Mouse (Mus musculus) forebrain, embryonic 12.5 days (tissue): ENCODE results near the gene Nop2. TPM values are rescaled to one million over a fixed set of nuclear protein-coding genes. Genes with fewer than 3 reads are reported as not detected.

ENCODE experiments used
- ATAC-seq: fragments of 200-750 bp; cut with Nextera tagmentation; 2 replicates; pipeline ENCODE4 v1.8.0; 2017; ENCODE audit warnings: moderate TSS enrichment; ENCODE audit not compliant: low FRiP score
- H3K27ac ChIP-seq: fragments of 300-500 bp; sonication (generic); 2 replicates; pipeline ENCODE4 v1.5.1; 2016; ENCODE audit warnings: mild to moderate bottlenecking
- H3K27me3 ChIP-seq: fragments of 300-500 bp; sonication (generic); 2 replicates; pipeline ENCODE4 v1.6.1; 2016; ENCODE audit warnings: mild to moderate bottlenecking
- H3K36me3 ChIP-seq: fragments of 300-500 bp; sonication (generic); replicated peaks from 2 replicates; pipeline ENCODE4 v1.6.1; 2016; ENCODE audit warnings: mild to moderate bottlenecking
- H3K4me1 ChIP-seq: fragments of 300-500 bp; sonication (generic); 2 replicates; pipeline ENCODE4 v1.6.1; 2016
- H3K4me2 ChIP-seq: fragments of 300-500 bp; sonication (generic); 2 replicates; pipeline ENCODE4 v1.6.1; 2016; ENCODE audit warnings: mild to moderate bottlenecking, moderate library complexity
- H3K4me3 ChIP-seq: fragments of 300-500 bp; sonication (generic); replicated peaks from 2 replicates; pipeline ENCODE4 v1.5.1; 2016; ENCODE audit warnings: mild to moderate bottlenecking
- H3K9ac ChIP-seq: fragments of 300-500 bp; sonication (generic); 2 replicates; pipeline ENCODE4 v1.6.1; 2016; ENCODE audit warnings: mild to moderate bottlenecking
- H3K9me3 ChIP-seq: fragments of 300-500 bp; sonication (generic); 2 replicates; pipeline ENCODE4 v1.6.1; 2016
- WGBS: fragments of 180-500 bp; shearing (Covaris S2); methylation state at CpG from one replicate; pipeline ENCODE4 v1.1.7; 2016; 5-methylcytosine and 5-hydroxymethylcytosine counted together
- polyA plus RNA-seq: library from polyadenylated mRNA; unstranded; fragments of >200 nt; fragmentation: Nextera tagmentation; extraction: Ambion mirVana; gene quantifications from 2 replicates; pipeline ENCODE4 v1.2.1, GENCODE M21; 2016

The Nop2 gene
- polyA plus RNA-seq = 62.9 and 63.6 TPM in 2 replicates

- Histone ChIP-seq H3K4me3 (peak within 1 kb of the TSS; percentile 88), H3K27me3 (no peaks in the 10 kb centered on the region), H3K9me3 (no peaks in the 10 kb centered on the region), H3K27ac (peak within 1 kb of the TSS; percentile 90), H3K4me2 (peak within 1 kb of the TSS; percentile 86), H3K4me1 (peaks cover 18% of the 10 kb centered on the region), H3K9ac (peak within 1 kb of the TSS; percentile 80), H3K36me3 (peaks cover 73% of the 10 kb centered on the region)
- peak; percentile 92 for ATAC-seq
- under 1% methylated on average over 64 of the region's 66 CpGs for WGBS
Observed at GRCm38 (mm10) chr6:125131302-125132156, at the start of gene Nop2. Gene Nop2, plus strand, starts transcription at chr6:125131909.

GRCm38 (mm10) chr6:125082801-125083386 is 48.8 kb upstream of the Nop2 start:
- H3K4me1 ChIP-seq = peaks cover 10% of the 10 kb centered on the region
- WGBS = 90% methylated on average over 7 of the region's 7 CpGs
- H3K9ac ChIP-seq = no peak overlapping the region
- peaks cover 15% of the 10 kb centered on the region for H3K27me3 ChIP-seq
- no peak for ATAC-seq
- no peak overlapping the region for H3K4me3 ChIP-seq
- H3K36me3 ChIP-seq = no peaks in the 10 kb centered on the region
- H3K9me3 ChIP-seq = no peaks in the 10 kb centered on the region
- no peak overlapping the region for H3K4me2 ChIP-seq
- no peak overlapping the region for H3K27ac ChIP-seq

GRCm38 (mm10) chr6:125084424-125084823 is 47.3 kb upstream of the Nop2 start:
- no peak overlapping the region for H3K27ac ChIP-seq
- H3K4me1 ChIP-seq = peaks cover 20% of the 10 kb centered on the region

GRCm38 (mm10) chr6:125087937-125088336 is 43.8 kb upstream of the Nop2 start:
- ATAC-seq = no peak
- no peaks in the 10 kb centered on the region for H3K27me3 ChIP-seq
- H3K9me3 ChIP-seq = no peaks in the 10 kb centered on the region
- no peaks in the 10 kb centered on the region for H3K36me3 ChIP-seq
- WGBS = 76% methylated on average over 3 of the region's 3 CpGs
- no peak overlapping the region for H3K9ac ChIP-seq
- no peak overlapping the region for H3K4me3 ChIP-seq
- peak overlapping the region; percentile 92 for H3K27ac ChIP-seq
- peaks cover 35% of the 10 kb centered on the region for H3K4me1 ChIP-seq
- no peak overlapping the region for H3K4me2 ChIP-seq

More at GRCm38 (mm10) chr6:125084424-125084823, 47.3 kb upstream of the Nop2 start:
- H3K4me2 ChIP-seq = no peak overlapping the region
- peaks cover 10% of the 10 kb centered on the region; the same call in 1 of the 2 replicates for H3K27me3 ChIP-seq
- no peaks in the 10 kb centered on the region for H3K36me3 ChIP-seq
- H3K9ac ChIP-seq = no peak overlapping the region
- no peak overlapping the region for H3K4me3 ChIP-seq
- ATAC-seq = peak; percentile 5; the same call in 1 of the 2 replicates
- no peaks in the 10 kb centered on the region for H3K9me3 ChIP-seq
- WGBS = 4% methylated on average over 4 of the region's 4 CpGs

GRCm38 (mm10) chr6:125088561-125089321 is 43.0 kb upstream of the Nop2 start:
- H3K27ac ChIP-seq = peak overlapping the region; percentile 92
- H3K4me1 ChIP-seq = peaks cover 35% of the 10 kb centered on the region
- no peaks in the 10 kb centered on the region for H3K36me3 ChIP-seq
- 0 out of 2 replicates have a peak overlapping the region, but pooled peaks have one; percentile 21 for H3K9ac ChIP-seq
- peak; percentile 84 for ATAC-seq
- H3K9me3 ChIP-seq = no peaks in the 10 kb centered on the region
- WGBS = 1% methylated on average over 19 of the region's 20 CpGs
- no peaks in the 10 kb centered on the region for H3K27me3 ChIP-seq
- H3K4me2 ChIP-seq = peak overlapping the region; percentile 50
- H3K4me3 ChIP-seq = no peak overlapping the region

GRCm38 (mm10) chr6:125089521-125090321 is 42.0 kb upstream of the Nop2 start:
- peak; percentile 73 for ATAC-seq
- Histone ChIP-seq H3K9ac (peak overlapping the region; percentile 56), H3K4me2 (peak overlapping the region; percentile 50), H3K36me3 (no peaks in the 10 kb centered on the region), H3K9me3 (no peaks in the 10 kb centered on the region), H3K27me3 (no peaks in the 10 kb centered on the region), H3K4me1 (peaks cover 30% of the 10 kb centered on the region), H3K27ac (peak overlapping the region; percentile 92), H3K4me3 (peak overlapping the region; percentile 21)
- 6% methylated on average over 15 of the region's 15 CpGs for WGBS

- ATAC-seq = peak; percentile 15
Observed at GRCm38 (mm10) chr6:125090341-125091085, 41.2 kb upstream of the Nop2 start.

GRCm38 (mm10) chr6:125092372-125092771 is 39.3 kb upstream of the Nop2 start:
- H3K4me1 ChIP-seq = peaks cover 37% of the 10 kb centered on the region
- H3K36me3 ChIP-seq = no peaks in the 10 kb centered on the region
- no peak overlapping the region for H3K4me3 ChIP-seq
- ATAC-seq = no peak
- no peak overlapping the region for H3K4me2 ChIP-seq
- no peaks in the 10 kb centered on the region for H3K9me3 ChIP-seq
- H3K27me3 ChIP-seq = no peaks in the 10 kb centered on the region
- H3K9ac ChIP-seq = no peak overlapping the region
- 99% methylated on average over 5 of the region's 5 CpGs for WGBS
- H3K27ac ChIP-seq = no peak overlapping the region

More at GRCm38 (mm10) chr6:125090341-125091085, 41.2 kb upstream of the Nop2 start:
- no peaks in the 10 kb centered on the region for H3K9me3 ChIP-seq
- H3K27ac ChIP-seq = peak overlapping the region; percentile 92
- no peaks in the 10 kb centered on the region for H3K36me3 ChIP-seq
- H3K4me1 ChIP-seq = peaks cover 34% of the 10 kb centered on the region
- H3K27me3 ChIP-seq = no peaks in the 10 kb centered on the region
- peak overlapping the region; percentile 50 for H3K4me2 ChIP-seq
- H3K9ac ChIP-seq = peak overlapping the region; percentile 56; the same call in 1 of the 2 replicates
- H3K4me3 ChIP-seq = peak overlapping the region; percentile 21; the same call in 1 of the 2 replicates
- WGBS = 56% methylated on average over 10 of the region's 10 CpGs

- Histone ChIP-seq H3K36me3 (peaks cover 19% of the 10 kb centered on the region), H3K4me2 (no peak overlapping the region), H3K9me3 (no peaks in the 10 kb centered on the region), H3K27me3 (no peaks in the 10 kb centered on the region), H3K4me3 (no peak overlapping the region), H3K4me1 (peaks cover 47% of the 10 kb centered on the region), H3K27ac (peak overlapping the region; percentile 97), H3K9ac (no peak overlapping the region)
- ATAC-seq = 0 out of 2 replicates have a peak, but pooled peaks have one; percentile 0
- 72% methylated on average over 3 of the region's 3 CpGs for WGBS
Observed at GRCm38 (mm10) chr6:125094843-125095242, 36.9 kb upstream of the Nop2 start.

GRCm38 (mm10) chr6:125095391-125096278 is 36.1 kb upstream of the Nop2 start, which contains the start of gene Chd4:
Gene Chd4, plus strand, starts transcription at chr6:125095981.
- peak within 1 kb of the TSS; percentile 98 for H3K4me3 ChIP-seq
- H3K36me3 ChIP-seq = peaks cover 27% of the 10 kb centered on the region
- H3K4me1 ChIP-seq = peaks cover 47% of the 10 kb centered on the region
- H3K27me3 ChIP-seq = no peaks in the 10 kb centered on the region
- no peaks in the 10 kb centered on the region for H3K9me3 ChIP-seq
- H3K9ac ChIP-seq = peak within 1 kb of the TSS; percentile 98
- H3K27ac ChIP-seq = peak within 1 kb of the TSS; percentile 97
- peak; percentile 81 for ATAC-seq
- 3% methylated on average over 34 of the region's 45 CpGs for WGBS
- peak within 1 kb of the TSS; percentile 95 for H3K4me2 ChIP-seq
